Mouse (Mus musculus) spleen, postnatal 10 days (tissue): ENCODE results near the gene Olfr317.
"Not testable (repeated sequence)": the region's sequence is repeated elsewhere in the genome, so short reads cannot be mapped to it uniquely, and the experiment has no call there.

ENCODE experiments used
- DNase-seq, 2 experiments: peaks; one replicate each; pipeline ENCODE4 v3.0.0; 2021 to 2022; ENCODE audit warnings: low spot score in 2 of 2

Olfr317 gene

DNA sequence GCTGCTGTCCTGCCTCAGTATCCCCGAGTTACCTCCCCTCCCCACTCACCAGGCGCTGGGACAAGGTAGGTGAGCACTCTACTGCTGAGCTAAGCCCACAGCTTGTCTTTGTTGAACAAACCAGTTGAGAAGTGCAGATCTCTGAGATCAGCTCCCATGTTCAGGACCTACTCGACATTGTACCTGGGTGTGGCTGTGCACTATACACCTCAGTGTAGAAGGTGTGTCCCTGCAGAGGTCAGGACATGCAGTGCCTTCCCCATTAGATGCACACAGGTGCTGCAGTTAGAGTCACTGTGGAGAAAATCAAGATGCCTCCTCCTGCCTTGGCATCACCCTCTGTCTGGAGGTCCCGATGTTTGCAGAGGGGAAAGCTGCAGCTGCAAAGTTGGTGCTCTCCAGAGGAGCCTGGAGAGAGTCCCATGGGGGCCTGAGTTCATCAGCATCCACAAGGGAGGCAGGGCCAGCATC lies at the start of gene Olfr317:
TSS of gene Olfr317 (minus strand) at position 421 of the 471 bp plus-strand sequence.
- DNase-seq: no peak

DNA sequence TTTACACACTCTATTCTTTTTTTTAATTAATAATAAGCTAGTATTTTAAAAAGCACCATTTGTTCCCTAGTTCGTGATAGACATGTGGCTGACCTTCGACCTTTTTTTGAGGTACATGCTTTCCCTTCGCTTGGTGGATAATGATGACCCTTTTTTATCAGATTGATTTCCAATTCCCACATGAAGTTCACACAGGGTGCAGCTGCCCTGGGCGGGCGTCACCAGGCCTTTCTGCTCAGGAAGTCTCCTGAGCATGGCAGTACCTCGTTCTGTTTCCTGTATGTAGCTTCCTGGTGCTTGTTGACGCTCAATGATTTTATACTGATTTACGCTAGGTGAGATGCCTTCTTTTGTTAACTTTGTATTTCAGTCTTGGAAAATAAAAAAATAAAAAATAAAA lies 49.3 kb upstream of the Olfr317 start:
- peak in 1 of 2 experiments; percentile 13 for DNase-seq

DNA sequence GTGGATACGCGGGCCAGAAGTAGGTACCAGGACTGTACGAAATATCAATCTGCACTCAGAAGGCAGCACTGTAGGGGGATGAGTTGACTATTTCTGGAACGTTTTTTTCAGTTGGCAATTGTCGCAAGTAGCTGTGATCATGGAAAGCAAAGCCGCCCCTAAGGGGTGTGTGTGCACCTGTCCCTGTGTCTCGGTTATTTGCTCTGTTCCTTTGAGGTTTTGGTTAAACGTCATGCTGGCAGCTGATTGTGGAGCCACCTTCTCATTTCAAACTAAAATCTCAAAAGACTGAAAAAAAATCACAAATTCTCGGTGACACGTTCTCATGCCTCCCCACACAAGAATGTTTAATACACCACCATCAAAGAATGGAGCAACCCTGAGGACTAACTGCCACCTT lies 48.6 kb upstream of the Olfr317 start:
- DNase-seq: peak in 1 of 2 experiments; percentile 8

DNA sequence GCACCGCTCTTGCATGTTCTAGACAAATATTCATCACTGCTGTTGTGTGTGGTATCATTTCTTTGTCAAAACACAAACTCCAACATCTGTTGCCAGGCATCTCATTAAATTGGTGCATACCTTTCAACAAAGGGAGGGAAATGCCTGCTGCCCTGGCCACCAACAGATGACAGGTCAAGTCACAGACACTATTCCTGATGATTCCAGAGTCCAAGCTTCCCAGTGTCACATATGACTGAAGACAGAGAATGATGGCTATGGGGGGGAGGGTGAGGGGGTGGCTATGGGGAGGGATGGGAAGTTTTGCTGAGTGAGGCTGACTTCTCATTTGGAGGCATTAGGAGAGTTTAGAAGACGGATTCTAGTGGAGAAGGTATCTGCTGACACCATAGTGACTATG lies 45.2 kb upstream of the Olfr317 start:
- DNase-seq: no peak

DNA sequence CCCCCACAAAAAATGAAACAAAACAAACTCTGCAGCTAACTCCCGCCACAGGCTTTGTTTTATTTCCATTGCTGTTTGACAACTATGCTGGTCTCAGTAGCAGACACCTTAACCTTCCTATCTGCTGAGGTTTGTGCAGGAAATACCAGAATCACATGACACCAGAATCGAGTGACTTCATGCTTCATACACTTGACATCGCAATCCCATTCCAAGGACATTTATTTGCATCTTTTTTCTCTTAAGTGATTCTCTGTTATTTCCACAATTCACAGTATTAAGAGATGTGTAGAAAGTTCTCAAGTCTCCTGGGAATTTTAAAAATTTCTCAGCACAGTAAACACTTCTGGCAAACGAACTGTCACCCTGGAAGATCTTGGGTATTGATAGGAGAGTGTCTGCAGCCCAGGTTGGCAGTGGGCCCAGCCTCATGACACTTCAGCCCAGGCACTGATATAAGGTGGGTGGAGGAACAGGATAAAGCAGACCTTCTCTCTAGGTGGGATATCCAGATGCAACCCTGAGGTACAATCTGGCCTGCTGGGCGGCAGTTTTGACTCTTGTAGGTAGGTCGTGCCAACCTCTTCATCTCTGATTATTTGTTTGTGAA lies 43.6 kb upstream of the Olfr317 start, which contains the start of gene Olfr314:
TSS of gene Olfr314 (plus strand) at position 473 of the 610 bp plus-strand sequence.
- peak in 1 of 2 experiments; percentile 8 for DNase-seq

DNA sequence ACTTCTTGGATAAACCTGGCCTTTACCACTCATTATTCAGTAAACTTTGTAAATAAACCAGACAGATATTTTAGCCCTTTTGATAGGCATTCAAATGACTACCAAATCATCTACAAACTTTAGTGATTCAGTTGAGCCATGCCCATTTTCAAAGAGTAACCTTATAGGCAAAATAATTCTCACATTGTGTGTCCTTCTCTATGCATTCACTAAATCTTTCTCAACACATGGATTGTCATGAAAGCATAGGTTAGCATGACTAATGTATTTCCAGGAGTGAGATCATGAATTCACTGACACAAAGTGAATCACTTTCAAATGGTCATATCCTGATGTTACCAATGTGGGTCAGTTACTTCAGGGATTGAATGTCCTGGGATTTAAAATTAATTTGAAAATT lies 33.9 kb upstream of the Olfr317 start, which contains the start of gene Olfr315:
TSS of gene Olfr315 (plus strand) at position 301 of the 400 bp plus-strand sequence.
- no peak for DNase-seq

DNA sequence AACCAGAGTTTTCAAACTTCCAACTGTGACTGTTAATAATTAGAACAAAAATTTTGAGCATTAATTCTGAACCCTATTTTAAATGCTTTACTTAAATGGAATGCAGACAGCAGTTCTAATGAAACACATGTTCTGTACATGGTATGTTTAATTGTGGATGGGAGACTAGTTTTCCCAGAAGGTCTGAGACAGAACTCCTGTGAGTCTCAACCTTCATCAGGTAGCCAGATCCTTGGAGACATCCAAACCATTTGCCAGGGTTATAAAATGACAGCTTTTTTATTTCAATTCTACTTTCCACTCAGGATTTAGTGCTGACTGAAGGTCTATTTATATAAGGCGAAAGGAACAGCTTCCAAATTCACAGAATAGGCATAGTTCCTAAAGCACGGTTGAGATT lies 13.4 kb upstream of the Olfr317 start, which contains the start of gene Olfr316:
TSS of gene Olfr316 (plus strand) at position 301 of the 400 bp plus-strand sequence.
- DNase-seq: no peak

DNA sequence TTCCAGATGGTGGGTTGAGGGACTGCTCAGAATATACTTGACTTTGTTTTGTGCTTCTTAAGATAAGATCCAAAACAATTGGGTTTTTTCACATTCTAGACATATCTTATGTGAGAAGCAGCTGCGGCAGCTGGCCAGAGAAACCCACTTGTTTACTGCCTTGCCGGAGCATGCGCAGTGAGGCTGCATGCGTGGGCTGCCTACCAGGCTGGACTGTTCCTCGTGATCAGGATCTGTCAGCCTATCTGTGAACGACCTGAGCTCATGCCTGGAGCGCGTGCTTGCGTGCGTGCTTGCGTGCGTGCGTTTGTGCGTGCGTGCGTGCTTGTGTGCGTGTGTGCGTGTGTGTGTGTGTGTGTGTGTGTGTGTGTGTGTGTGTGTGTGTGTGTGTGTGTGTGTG lies 12.1 kb upstream of the Olfr317 start:
- not testable (repeated sequence) for DNase-seq

DNA sequence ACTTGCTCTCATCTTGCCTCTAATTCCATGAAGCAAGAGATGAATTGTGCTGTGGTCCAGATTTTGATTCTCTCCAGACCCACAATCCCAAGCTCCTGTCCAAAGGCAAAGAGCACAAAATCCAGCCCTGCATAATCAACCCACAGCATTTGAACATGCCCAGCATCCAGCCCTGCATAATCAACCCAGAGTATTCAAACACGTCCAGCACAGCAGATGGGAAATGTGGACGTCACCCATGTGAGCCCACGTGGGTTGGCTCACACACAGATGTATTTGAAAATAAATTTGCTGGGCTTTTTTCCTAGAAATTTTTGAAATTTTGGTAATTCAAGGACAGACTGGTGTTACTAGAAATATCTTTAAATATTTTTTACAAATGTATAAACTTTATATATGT lies 5.6 kb downstream of the Olfr317 start:
- DNase-seq: no peak

DNA sequence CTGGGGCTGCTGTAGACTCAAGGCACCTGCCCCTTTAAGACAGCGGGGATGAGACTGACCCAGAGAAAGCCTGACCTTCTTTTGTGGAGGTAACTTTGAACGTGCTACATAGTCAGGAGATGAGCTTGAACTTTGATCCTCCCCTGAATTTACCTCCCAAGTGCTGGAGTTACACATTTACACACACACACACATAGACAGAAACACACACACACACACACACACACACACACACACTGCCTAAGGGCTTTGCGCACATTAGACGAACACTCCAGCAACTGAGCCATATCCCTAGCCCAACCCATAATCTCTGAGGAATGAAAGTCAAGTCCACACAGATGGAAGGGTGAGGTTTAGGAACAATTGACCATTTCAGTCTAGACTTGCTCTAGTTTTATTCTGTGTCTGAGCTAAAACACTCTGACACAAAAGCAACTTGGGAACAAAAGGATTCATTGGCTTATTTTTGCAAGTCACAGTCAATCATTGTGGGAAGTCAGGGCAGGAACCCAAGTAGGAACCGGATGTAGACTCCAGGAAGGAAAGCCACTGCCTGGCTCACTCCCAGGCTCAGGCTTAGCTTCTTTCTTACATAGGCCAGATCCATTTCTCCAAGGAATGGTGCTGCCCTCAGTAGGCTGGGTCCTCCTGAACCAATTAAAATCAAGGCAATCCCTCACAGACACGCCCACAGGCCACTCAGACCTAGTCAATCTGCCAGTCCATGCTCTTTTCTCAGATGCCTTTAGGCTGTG lies 10.9 kb downstream of the Olfr317 start:
- not testable (repeated sequence) for DNase-seq

DNA sequence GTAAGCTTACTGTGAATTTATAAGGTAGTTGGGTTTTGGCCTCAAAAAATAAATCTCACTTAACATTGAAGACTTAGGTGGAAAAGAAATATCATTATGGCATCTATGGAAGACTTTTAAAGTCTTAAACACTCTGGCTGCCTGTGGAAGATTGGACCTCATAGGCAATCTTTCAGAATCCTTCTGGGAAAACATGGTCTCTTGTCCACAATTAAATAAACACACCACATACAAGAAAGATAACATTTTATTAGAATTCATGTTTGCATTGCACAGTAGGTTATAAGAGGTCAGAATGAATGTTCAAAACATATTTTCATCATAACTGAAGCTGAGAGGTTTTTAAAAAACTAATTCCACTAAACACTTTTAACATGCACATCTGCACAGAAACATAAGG lies 15.1 kb downstream of the Olfr317 start, which contains the start of gene Olfr318:
TSS of gene Olfr318 (minus strand) at position 101 of the 400 bp plus-strand sequence.
- DNase-seq: no peak

DNA sequence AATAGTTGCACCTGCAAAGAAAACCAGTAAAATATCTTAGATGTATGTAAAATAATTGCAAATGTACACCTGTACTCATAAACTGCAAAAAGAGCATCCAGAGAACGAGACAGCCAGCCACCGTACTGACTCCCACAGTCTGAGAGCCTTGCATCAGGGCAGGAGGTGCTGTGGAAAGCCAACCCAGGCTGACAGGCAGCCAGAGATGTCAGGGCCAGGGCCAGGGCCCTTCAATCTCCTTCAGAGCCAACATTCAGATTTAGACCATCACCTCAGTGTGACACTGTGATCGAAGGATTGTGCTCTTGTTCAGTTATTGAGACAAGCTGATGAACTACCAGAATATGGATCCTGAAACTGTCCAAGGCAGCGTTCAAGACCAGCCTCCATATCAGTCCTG lies 19.3 kb downstream of the Olfr317 start:
- no peak for DNase-seq

DNA sequence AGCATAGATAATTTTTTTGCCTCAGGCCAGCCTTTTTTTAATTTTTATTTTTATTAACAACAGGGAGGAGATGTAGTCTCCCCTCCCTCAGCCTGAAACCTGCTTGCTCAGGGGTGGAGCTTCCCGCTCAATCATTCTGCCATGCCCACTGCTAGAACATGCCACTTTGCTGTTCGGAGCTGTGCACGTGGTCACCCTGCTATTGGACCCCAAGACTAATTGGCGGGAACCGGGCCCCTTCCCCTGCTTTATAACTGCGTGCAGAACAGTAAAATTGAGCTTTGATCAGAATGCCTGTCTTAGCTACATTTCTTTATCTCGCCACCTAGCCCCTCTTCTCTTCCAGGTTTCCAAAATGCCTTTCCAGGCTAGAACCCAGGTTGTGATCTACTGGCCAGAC lies 21.3 kb downstream of the Olfr317 start:
- not testable (repeated sequence) for DNase-seq

DNA sequence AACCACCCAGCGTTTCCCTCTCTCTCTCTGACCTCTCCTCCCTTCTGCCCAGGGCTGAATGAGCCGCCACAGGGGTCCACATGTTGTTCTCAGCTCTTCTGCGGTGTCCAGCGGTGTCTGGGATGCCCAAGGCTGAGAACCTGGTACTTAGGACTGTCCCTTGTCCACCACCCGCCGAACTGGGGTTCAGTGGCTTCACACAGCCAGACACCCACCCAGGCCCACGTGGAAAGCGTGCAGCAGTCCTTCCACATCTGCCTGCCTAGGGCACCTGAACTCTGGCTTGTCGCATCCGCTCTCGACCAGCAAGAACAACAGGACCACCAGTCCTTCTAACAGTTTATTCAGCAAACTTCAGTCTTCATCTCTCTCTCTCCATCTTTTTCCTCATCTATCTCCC lies 29.9 kb downstream of the Olfr317 start:
- no peak for DNase-seq

DNA sequence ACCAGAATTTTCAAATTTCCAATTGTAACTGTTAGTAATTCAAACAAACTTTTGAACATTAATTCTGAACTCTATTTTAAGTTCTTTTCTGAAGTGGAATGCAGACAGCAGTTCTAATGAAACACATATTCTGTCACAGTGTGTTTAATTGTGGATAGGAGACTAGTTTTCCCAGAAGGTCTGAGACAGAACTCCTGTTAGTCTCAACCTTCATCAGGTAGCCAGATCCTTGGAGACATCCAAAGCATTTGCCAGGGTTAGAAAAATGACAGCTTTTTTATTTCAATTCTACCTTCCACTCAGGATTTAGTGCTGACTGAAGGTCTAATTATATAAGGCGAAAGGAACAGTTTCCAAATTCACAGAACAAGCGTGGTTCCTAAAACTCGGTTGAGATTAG lies 40.1 kb downstream of the Olfr317 start, which contains the start of gene Olfr319:
TSS of gene Olfr319 (plus strand) at position 301 of the 400 bp plus-strand sequence.
- DNase-seq: no peak
